13 mouse cellular contexts compared by ENCODE assay signal in the genomic region with DNA sequence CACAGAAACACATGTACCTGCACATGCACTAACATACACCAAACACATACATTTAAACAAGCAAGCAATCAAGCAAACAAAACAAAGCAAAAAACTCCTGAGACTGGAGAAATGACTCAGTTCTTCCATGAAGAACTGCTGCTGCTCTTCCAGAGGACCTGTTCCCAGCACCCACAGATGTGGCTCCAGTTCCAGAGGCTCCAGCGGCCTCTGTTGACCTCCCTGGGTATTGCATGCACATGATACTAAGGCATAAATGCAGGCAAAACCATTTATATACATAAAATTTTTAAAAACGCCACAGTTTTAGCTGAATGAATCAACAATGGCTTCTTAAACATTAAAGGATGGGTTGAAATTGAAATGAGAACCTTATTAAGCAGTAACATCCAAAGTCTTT. TPM values are rescaled to one million over a fixed set of nuclear protein-coding genes. Genes with fewer than 3 reads are reported as not detected.
DNase-seq lines count a peak whose midpoint lies in the region; ATAC-seq and TF ChIP-seq lines count a peak whose summit lies in the region.
"Had no signal": no experiment of that assay in that cellular context is flagged by ENCODE, and none has a peak within 500 bp of the region (broad histone marks: within the 10 kb centered on the region; RNA-seq: fewer than 3 reads in every experiment).

No protein-coding gene starts in this region.

- no peak overlapping the region for H3K4me2 ChIP-seq in midbrain, postnatal 0 days (ENCODE audit: low read depth, low read length, poor library complexity, severe bottlenecking)
- H3K4me2 ChIP-seq in midbrain, embryonic 15.5 days = no peak overlapping the region
- H3K4me2 ChIP-seq: lung, embryonic 15.5 days; midbrain, embryonic 11.5 days; neural tube, embryonic 12.5 days had no signal

- H3K27ac ChIP-seq in gastrocnemius, adult 2 months = no peak overlapping the region
- H3K27ac ChIP-seq in midbrain, postnatal 0 days (ENCODE audit: low read depth, low read length) = no peak overlapping the region
- no peak overlapping the region for H3K27ac ChIP-seq in midbrain, embryonic 15.5 days
- H3K27ac ChIP-seq: lung, embryonic 15.5 days; neural tube, embryonic 12.5 days had no signal

- intact Hi-C loops in gastrocnemius, adult 2 months (cut with DNase I) = no loop called here

- WGBS in midbrain, postnatal 0 days = 67% methylated on average over 2 of the region's 2 CpGs
- WGBS in midbrain, embryonic 15.5 days = 76% methylated on average over 2 of the region's 2 CpGs

- no peaks in the 10 kb centered on the region for H3K4me1 ChIP-seq in midbrain, postnatal 0 days (ENCODE audit: insufficient read depth, low read length)
- no peaks in the 10 kb centered on the region for H3K4me1 ChIP-seq in midbrain, embryonic 15.5 days
- H3K4me1 ChIP-seq: neural tube, embryonic 12.5 days had no signal

- H3K9me3 ChIP-seq in midbrain, postnatal 0 days (ENCODE audit: low read length) = 0 out of 2 replicates have a peak, but pooled peaks cover 4% of the 10 kb centered on the region
- H3K9me3 ChIP-seq in midbrain, embryonic 15.5 days = no peaks in the 10 kb centered on the region
- H3K9me3 ChIP-seq: lung, embryonic 15.5 days; neural tube, embryonic 12.5 days had no signal

- CTCF ChIA-PET in Patski (lab: Charles Lee) = interaction anchor here (0.7 kb wide), 1 partner anchor 55 kb away, joined by 3 read pairs; no protein-coding TSS in a partner anchor

- DNase-seq in gastrocnemius, adult 2 months = no peak
- DNase-seq in gastrocnemius, postnatal 4 days (ENCODE audit: low spot score in 2 of 2) = no peak
- no peak for DNase-seq in midbrain, postnatal 0 days (ENCODE audit: low spot score)
- peak; percentile 48 for DNase-seq in A20 (ENCODE audit: low read depth, low spot score)
- no peak for DNase-seq in Patski (ENCODE audit: low read depth, low spot score)
- DNase-seq in layer of hippocampus, adult 11-12 months (ENCODE audit: low spot score) = no peak
- no peak for DNase-seq in urinary bladder, adult 18-20 months (ENCODE audit: low spot score in 2 of 2)
- DNase-seq: kidney, adult 11 months had no signal

- ATAC-seq in midbrain, postnatal 0 days (ENCODE audit: low FRiP score) = no peak
- ATAC-seq in midbrain, embryonic 15.5 days (replicated peaks) = no peak
- ATAC-seq in Patski = no peak
- ATAC-seq: forebrain, embryonic 16.5 days had no signal

- POLR2A ChIA-PET in Patski (lab: Charles Lee) = no interaction called here

- H3K27me3 ChIP-seq in midbrain, postnatal 0 days (ENCODE audit: insufficient read depth, low read length) = no peaks in the 10 kb centered on the region
- H3K27me3 ChIP-seq in midbrain, embryonic 15.5 days (replicated peaks) = no peaks in the 10 kb centered on the region
- no peaks in the 10 kb centered on the region for H3K27me3 ChIP-seq in Patski
- H3K27me3 ChIP-seq: lung, embryonic 15.5 days; neural tube, embryonic 12.5 days had no signal

- H3K4me3 ChIP-seq in gastrocnemius, adult 2 months = no peak overlapping the region
- no peak overlapping the region for H3K4me3 ChIP-seq in midbrain, postnatal 0 days (ENCODE audit: low read depth, low read length)
- no peak overlapping the region for H3K4me3 ChIP-seq in midbrain, embryonic 15.5 days
- H3K4me3 ChIP-seq: lung, embryonic 15.5 days; neural tube, embryonic 12.5 days had no signal

- TF ChIP-seq CTCF in gastrocnemius, adult 2 months (IDR thresholded peaks at IDR 0.05) = peak; percentile 47
- TF ChIP-seq CTCF in midbrain, postnatal 0 days (IDR thresholded peaks at IDR 0.05) = peak; percentile 26; the same call in 1 of the 2 replicates
- peak; percentile 53 for TF ChIP-seq CTCF in Patski (IDR thresholded peaks at IDR 0.05)

- H3K9ac ChIP-seq in midbrain, postnatal 0 days (replicated peaks; ENCODE audit: low read length, poor library complexity, severe bottlenecking) = no peak overlapping the region
- no peak overlapping the region for H3K9ac ChIP-seq in midbrain, embryonic 15.5 days
- H3K9ac ChIP-seq: lung, embryonic 15.5 days; neural tube, embryonic 12.5 days had no signal

- H3K36me3 ChIP-seq in midbrain, postnatal 0 days (ENCODE audit: insufficient read depth, low read length) = peaks cover 43% of the 10 kb centered on the region
- H3K36me3 ChIP-seq in midbrain, embryonic 15.5 days (replicated peaks) = peaks cover 26% of the 10 kb centered on the region

- in situ Hi-C loops in Patski (cut with MboI; ENCODE audit: low pct_unique_long_range_greater_than_20kb) = loop anchor here (25.0 kb wide), 1 partner anchor 998 kb away; a partner anchor contains a TSS

RNA-seq across cellular contexts. Expression of a gene that starts 46.3 kb away (rescaled TPM):
- 10 to 100 TPM; 22.9 to 25.9 TPM for total RNA-seq in gastrocnemius, adult 2 months (2021)
- total RNA-seq in gastrocnemius, postnatal 4 days (2021) = 10 to 100 TPM; 33.7 to 40.4 TPM
- total RNA-seq in midbrain, postnatal 0 days (2014; rRNA removed) = 33.9 and 38.4 TPM in 2 replicates
- 13.7 and 16.9 TPM in 2 replicates for polyA plus RNA-seq in midbrain, postnatal 0 days (2015; fragmentation: Nextera tagmentation; extraction: Ambion mirVana)
- polyA plus RNA-seq in midbrain, embryonic 15.5 days (2015; fragmentation: Nextera tagmentation; extraction: Ambion mirVana) = 28.2 and 31.6 TPM in 2 replicates
- 65.7 TPM for polyA plus RNA-seq in Patski (2021)

RNA-seq across cellular contexts. Expression of a gene that starts 46.9 kb away (rescaled TPM):
- 1 to 10 TPM; 2.1 to 2.2 TPM for total RNA-seq in gastrocnemius, adult 2 months (2021)
- total RNA-seq in gastrocnemius, postnatal 4 days (2021) = 1 to 10 TPM; 5.6 to 6.2 TPM
- total RNA-seq in midbrain, postnatal 0 days (2014; rRNA removed) = 121 and 230 TPM in 2 replicates
- 170 and 179 TPM in 2 replicates for polyA plus RNA-seq in midbrain, postnatal 0 days (2015; fragmentation: Nextera tagmentation; extraction: Ambion mirVana)
- polyA plus RNA-seq in midbrain, embryonic 15.5 days (2015; fragmentation: Nextera tagmentation; extraction: Ambion mirVana) = 144 and 167 TPM in 2 replicates
- polyA plus RNA-seq in Patski (2021) = 26.3 TPM

RNA-seq across cellular contexts. Expression of a gene that starts 47.5 kb away (rescaled TPM):
- total RNA-seq in gastrocnemius, adult 2 months (2021) = 10 to 100 TPM; 42.9 to 53.6 TPM
- total RNA-seq in gastrocnemius, postnatal 4 days (2021) = 10 to 100 TPM; 63.2 to 65.8 TPM
- total RNA-seq in midbrain, postnatal 0 days (2014; rRNA removed) = 16.0 and 17.8 TPM in 2 replicates
- polyA plus RNA-seq in midbrain, postnatal 0 days (2015; fragmentation: Nextera tagmentation; extraction: Ambion mirVana) = 1.9 and 2.0 TPM in 2 replicates
- polyA plus RNA-seq in midbrain, embryonic 15.5 days (2015; fragmentation: Nextera tagmentation; extraction: Ambion mirVana) = 2.5 TPM in 2 replicates
- 184 TPM for polyA plus RNA-seq in Patski (2021)

Comparison
In these comparisons a context has a peak if more than half of its experiments do, and no peak if none do; other contexts are left out.
1. RNA of a gene that starts 46.9 kb away (total RNA-seq): 121 to 230 TPM in midbrain, postnatal 0 days; 5.6 to 6.2 TPM in gastrocnemius, postnatal 4 days and 2.1 to 2.2 TPM in gastrocnemius, adult 2 months; every median in the first group is over 10 times any median in the second.
2. Peak in every context shown above with its lines, with median percentiles within 50 percentile points of each other: CTCF ChIP-seq.